Mouse (Mus musculus) limb, embryonic 13.5 days (tissue): ENCODE measurements at regions not wholly inside any gene's neighbourhood (a gene's known extent, or its start where the extent isn't known, plus 50 kb on each side); places are given as distances from the start of the nearest gene placed in this dataset.

Experiments used
- ATAC-seq: fragments of 200-750 bp; cut with Nextera tagmentation; 2 replicates; pipeline ENCODE4 v1.8.0; 2017; ENCODE audit warnings: low read depth, moderate number of reproducible peaks, moderate TSS enrichment; ENCODE audit not compliant: low FRiP score
- H3K27ac ChIP-seq: fragments of 300-500 bp; sonication (generic); 2 replicates; pipeline ENCODE4 v1.5.1; 2015; ENCODE audit warnings: inconsistent platforms, mild to moderate bottlenecking, moderate library complexity
- H3K27me3 ChIP-seq: fragments of 300-500 bp; sonication (generic); 2 replicates; pipeline ENCODE4 v1.6.1; 2015; ENCODE audit warnings: mild to moderate bottlenecking, inconsistent platforms
- H3K36me3 ChIP-seq: fragments of 300-500 bp; sonication (generic); 2 replicates; pipeline ENCODE4 v1.6.1; 2015; ENCODE audit warnings: inconsistent platforms, mild to moderate bottlenecking, moderate library complexity
- H3K4me1 ChIP-seq: fragments of 300-500 bp; sonication (generic); 2 replicates; pipeline ENCODE4 v1.6.1; 2015; ENCODE audit warnings: inconsistent platforms
- H3K4me2 ChIP-seq: fragments of 300-500 bp; sonication (generic); replicated peaks from 2 replicates; pipeline ENCODE4 v1.6.1; 2015; ENCODE audit warnings: inconsistent platforms, mild to moderate bottlenecking, moderate library complexity
- H3K4me3 ChIP-seq: fragments of 300-500 bp; sonication (generic); 2 replicates; pipeline ENCODE4 v1.5.1; 2015; ENCODE audit warnings: moderate library complexity, mild to moderate bottlenecking, inconsistent platforms
- H3K9ac ChIP-seq: fragments of 300-500 bp; sonication (generic); 2 replicates; pipeline ENCODE4 v1.6.1; 2015; ENCODE audit warnings: mild to moderate bottlenecking, inconsistent platforms
- H3K9me3 ChIP-seq: fragments of 300-500 bp; sonication (generic); 2 replicates; pipeline ENCODE4 v1.6.1; 2016; ENCODE audit warnings: inconsistent platforms
- WGBS: fragments of 180-500 bp; shearing (Covaris S2); methylation state at CpG from one replicate; pipeline ENCODE4 v1.1.7; 2015; 5-methylcytosine and 5-hydroxymethylcytosine counted together

GRCm38 (mm10) chr13:11490766-11491165 is 616.0 kb downstream of the Ryr2 start:
- Histone ChIP-seq H3K4me1 (no peaks in the 10 kb centered on the region), H3K9me3 (no peaks in the 10 kb centered on the region), H3K27ac (no peak overlapping the region), H3K27me3 (no peaks in the 10 kb centered on the region), H3K4me2 (no peak overlapping the region), H3K36me3 (no peaks in the 10 kb centered on the region), H3K4me3 (no peak overlapping the region), H3K9ac (no peak overlapping the region)
- no peak for ATAC-seq
- 81% methylated on average over 3 of the region's 3 CpGs for WGBS

DNA sequence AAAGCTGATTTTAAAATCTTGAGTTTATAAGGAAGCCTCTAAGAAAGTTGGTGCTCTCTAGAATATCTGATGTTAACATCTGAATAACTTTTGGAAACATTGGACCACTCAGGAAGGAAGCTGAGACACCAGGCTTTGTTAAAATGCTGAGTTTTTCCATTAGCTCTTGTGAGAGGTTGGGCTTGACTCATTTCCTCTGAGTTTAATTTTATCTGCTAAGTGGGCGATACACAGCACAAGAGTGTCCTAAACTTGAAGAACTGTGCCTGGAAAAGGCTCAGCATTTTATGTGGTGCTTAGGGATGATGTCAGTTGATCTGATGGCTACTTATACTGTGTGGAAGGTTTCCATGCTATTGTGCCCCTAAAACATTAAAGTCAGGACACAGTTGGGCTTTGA is 623.6 kb downstream of the Ryr2 start:
- Histone ChIP-seq H3K4me2 (no peak overlapping the region), H3K4me1 (no peaks in the 10 kb centered on the region), H3K4me3 (no peak overlapping the region), H3K27me3 (no peaks in the 10 kb centered on the region), H3K9ac (no peak overlapping the region), H3K27ac (no peak overlapping the region), H3K36me3 (no peaks in the 10 kb centered on the region), H3K9me3 (no peaks in the 10 kb centered on the region)
- WGBS, result 69% methylated on average over 1 of the region's 1 CpGs
- ATAC-seq, result no peak

GRCm38 (mm10) chr13:11482701-11483100 is 624.0 kb downstream of the Ryr2 start:
- no peaks in the 10 kb centered on the region for H3K36me3 ChIP-seq
- H3K4me3 ChIP-seq, result no peak overlapping the region
- H3K9me3 ChIP-seq, result no peaks in the 10 kb centered on the region
- ATAC-seq, result no peak
- H3K27ac ChIP-seq, result no peak overlapping the region
- 65% methylated on average over 3 of the region's 3 CpGs for WGBS
- H3K4me2 ChIP-seq, result no peak overlapping the region
- H3K4me1 ChIP-seq, result no peaks in the 10 kb centered on the region
- H3K9ac ChIP-seq, result no peak overlapping the region
- H3K27me3 ChIP-seq, result no peaks in the 10 kb centered on the region

GRCm38 (mm10) chr13:11460251-11460650 is 646.5 kb downstream of the Ryr2 start:
- Histone ChIP-seq H3K9me3 (no peaks in the 10 kb centered on the region), H3K27ac (no peak overlapping the region), H3K4me1 (no peaks in the 10 kb centered on the region), H3K4me3 (no peak overlapping the region), H3K27me3 (no peaks in the 10 kb centered on the region), H3K36me3 (no peaks in the 10 kb centered on the region), H3K9ac (no peak overlapping the region), H3K4me2 (no peak overlapping the region)
- no peak for ATAC-seq
- WGBS, result 89% methylated on average over 2 of the region's 2 CpGs

DNA sequence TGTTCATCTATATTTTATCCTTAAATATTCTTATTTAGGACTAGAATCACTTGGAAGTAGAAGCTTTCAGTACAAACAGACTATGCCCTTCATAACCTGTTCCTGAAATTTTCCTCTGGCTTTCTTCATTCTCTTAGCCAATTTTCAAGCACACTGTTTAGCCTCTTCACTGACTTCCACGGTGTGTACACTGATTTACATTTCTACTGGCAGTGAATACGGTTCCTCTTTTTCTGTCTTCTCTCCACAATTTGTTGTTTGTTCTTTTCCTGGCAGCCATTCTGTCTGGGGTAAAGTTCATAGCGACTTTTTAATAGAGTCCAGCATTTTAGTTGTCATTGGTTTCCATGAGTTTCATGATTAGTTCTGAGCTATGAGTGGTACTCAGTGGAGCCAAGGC is 651.6 kb downstream of the Ryr2 start:
- Histone ChIP-seq H3K9me3 (no peaks in the 10 kb centered on the region), H3K4me1 (no peaks in the 10 kb centered on the region), H3K27ac (no peak overlapping the region), H3K9ac (no peak overlapping the region), H3K36me3 (no peaks in the 10 kb centered on the region), H3K4me2 (no peak overlapping the region), H3K4me3 (no peak overlapping the region), H3K27me3 (no peaks in the 10 kb centered on the region)
- ATAC-seq, result no peak
- 86% methylated on average over 3 of the region's 3 CpGs for WGBS

DNA sequence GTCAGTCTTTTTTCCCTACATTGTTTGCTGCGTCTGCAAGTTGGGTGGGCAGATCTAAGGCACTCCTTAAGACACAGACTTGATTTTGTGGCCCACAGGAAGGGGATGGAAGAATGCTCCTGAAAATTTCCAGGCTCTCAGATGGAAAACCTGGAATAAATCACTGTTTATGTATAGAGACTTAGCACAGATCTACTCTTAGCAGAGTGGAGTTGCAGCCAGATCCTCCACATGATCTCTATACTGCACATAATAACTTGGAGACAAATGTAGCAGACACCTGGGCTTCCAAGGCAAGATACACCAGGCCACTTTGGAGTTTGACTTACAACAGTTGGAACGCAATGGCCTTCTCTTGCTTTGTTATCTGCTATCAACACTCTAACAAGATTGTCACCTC is 654.3 kb downstream of the Ryr2 start:
- WGBS, result 80% methylated on average over 2 of the region's 2 CpGs

GRCm38 (mm10) chr13:11432465-11433339 is 674.0 kb downstream of the Ryr2 start:
- no peak overlapping the region for H3K27ac ChIP-seq
- H3K4me2 ChIP-seq, result no peak overlapping the region
- WGBS, result 68% methylated on average over 7 of the region's 7 CpGs
- H3K36me3 ChIP-seq, result no peaks in the 10 kb centered on the region
- H3K4me1 ChIP-seq, result no peaks in the 10 kb centered on the region
- no peak overlapping the region for H3K4me3 ChIP-seq
- no peak overlapping the region for H3K9ac ChIP-seq
- H3K9me3 ChIP-seq, result no peaks in the 10 kb centered on the region
- ATAC-seq, result peak; percentile 76; the same call in 1 of the 2 replicates
- no peaks in the 10 kb centered on the region for H3K27me3 ChIP-seq

More for the DNA sequence above, 654.3 kb downstream of the Ryr2 start:
- Histone ChIP-seq H3K4me1 (no peaks in the 10 kb centered on the region), H3K4me2 (no peak overlapping the region), H3K27me3 (no peaks in the 10 kb centered on the region), H3K9ac (no peak overlapping the region), H3K36me3 (no peaks in the 10 kb centered on the region), H3K4me3 (no peak overlapping the region), H3K9me3 (no peaks in the 10 kb centered on the region), H3K27ac (no peak overlapping the region)
- ATAC-seq, result no peak

DNA sequence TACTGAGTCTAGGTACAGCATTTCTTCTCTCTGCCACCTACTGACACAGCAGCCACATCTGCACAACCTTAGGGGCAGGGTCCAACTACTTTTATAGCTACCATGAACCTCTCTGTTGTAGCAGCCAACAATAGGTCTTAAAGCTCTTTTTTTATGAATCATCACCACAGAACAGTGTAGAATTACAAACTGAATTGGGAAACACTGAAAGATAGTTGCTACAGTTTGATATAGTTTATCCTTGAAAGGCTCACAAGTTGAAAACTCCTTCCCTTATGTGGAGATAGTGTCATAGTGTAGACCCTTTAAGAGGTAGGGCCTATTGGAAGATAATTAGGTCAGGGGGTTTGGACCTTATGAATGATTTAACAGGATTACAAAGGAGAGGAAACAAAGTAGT is 679.9 kb downstream of the Ryr2 start:
- Histone ChIP-seq H3K4me1 (no peaks in the 10 kb centered on the region), H3K4me2 (no peak overlapping the region), H3K9ac (no peak overlapping the region), H3K4me3 (no peak overlapping the region), H3K27me3 (no peaks in the 10 kb centered on the region), H3K27ac (no peak overlapping the region), H3K36me3 (no peaks in the 10 kb centered on the region), H3K9me3 (peaks cover 7% of the 10 kb centered on the region)
- no peak for ATAC-seq

- Histone ChIP-seq H3K9ac (no peak overlapping the region), H3K36me3 (no peaks in the 10 kb centered on the region), H3K27me3 (no peaks in the 10 kb centered on the region), H3K27ac (no peak overlapping the region), H3K4me3 (no peak overlapping the region), H3K4me1 (no peaks in the 10 kb centered on the region), H3K9me3 (no peaks in the 10 kb centered on the region), H3K4me2 (no peak overlapping the region)
- ATAC-seq, result no peak
- 52% methylated on average over 2 of the region's 2 CpGs for WGBS
These were observed 714.7 kb downstream of the Ryr2 start for GRCm38 (mm10) chr13:11392027-11392426.

GRCm38 (mm10) chr13:11375452-11375851 is 731.3 kb downstream of the Ryr2 start:
- Histone ChIP-seq H3K27me3 (no peaks in the 10 kb centered on the region), H3K4me3 (no peak overlapping the region), H3K36me3 (no peaks in the 10 kb centered on the region), H3K9ac (no peak overlapping the region), H3K4me1 (no peaks in the 10 kb centered on the region), H3K27ac (no peak overlapping the region), H3K9me3 (0 out of 2 replicates have a peak, but pooled peaks cover 5% of the 10 kb centered on the region), H3K4me2 (no peak overlapping the region)
- no peak for ATAC-seq

- H3K9me3 ChIP-seq, result no peaks in the 10 kb centered on the region
- H3K27me3 ChIP-seq, result no peaks in the 10 kb centered on the region
- no peak overlapping the region for H3K4me3 ChIP-seq
- WGBS, result 49% methylated on average over 1 of the region's 1 CpGs
- no peak overlapping the region for H3K4me2 ChIP-seq
- no peak overlapping the region for H3K27ac ChIP-seq
- H3K9ac ChIP-seq, result no peak overlapping the region
- ATAC-seq, result no peak
- H3K36me3 ChIP-seq, result no peaks in the 10 kb centered on the region
- H3K4me1 ChIP-seq, result no peaks in the 10 kb centered on the region
These were observed 737.3 kb downstream of the Ryr2 start for GRCm38 (mm10) chr13:11369456-11369855.

DNA sequence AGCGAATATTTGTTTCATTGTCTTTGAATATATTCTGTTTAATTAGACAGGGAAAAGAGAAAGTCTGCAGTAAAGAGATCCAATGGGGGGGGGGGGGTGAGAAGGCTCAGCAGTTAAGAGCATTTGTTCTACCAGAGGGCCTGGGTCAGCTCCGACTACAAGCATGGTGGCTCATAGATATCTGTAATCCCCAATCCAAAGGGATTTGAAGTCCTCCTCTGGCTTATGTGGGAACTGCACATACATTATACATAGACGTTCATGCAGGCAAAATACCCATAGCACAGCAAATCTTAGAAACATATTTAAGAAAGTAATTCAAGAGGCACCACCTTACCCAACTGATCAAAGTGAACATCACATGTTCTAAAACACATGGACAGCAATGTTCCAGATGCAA is 743.9 kb downstream of the Ryr2 start:
- Histone ChIP-seq H3K4me3 (no peak overlapping the region), H3K4me1 (no peaks in the 10 kb centered on the region), H3K27ac (no peak overlapping the region), H3K9ac (no peak overlapping the region), H3K36me3 (no peaks in the 10 kb centered on the region), H3K9me3 (no peaks in the 10 kb centered on the region), H3K27me3 (no peaks in the 10 kb centered on the region), H3K4me2 (no peak overlapping the region)
- WGBS, result 84% methylated on average over 3 of the region's 3 CpGs
- no peak for ATAC-seq

GRCm38 (mm10) chr13:11348502-11348849 is 758.3 kb downstream of the Ryr2 start:
- Histone ChIP-seq H3K9ac (no peak overlapping the region), H3K4me2 (no peak overlapping the region), H3K4me1 (peaks cover 12% of the 10 kb centered on the region), H3K9me3 (no peaks in the 10 kb centered on the region), H3K4me3 (no peak overlapping the region), H3K27ac (no peak overlapping the region), H3K27me3 (no peaks in the 10 kb centered on the region), H3K36me3 (no peaks in the 10 kb centered on the region)
- WGBS, result 26% methylated on average over 4 of the region's 4 CpGs
- ATAC-seq, result no peak
